Mouse (Mus musculus) heart, postnatal 0 days (tissue): ENCODE measurements around the gene Lipa. TPM values are rescaled to one million over a fixed set of nuclear protein-coding genes. Genes with fewer than 3 reads are reported as not detected.

ENCODE experiments used
- ATAC-seq: fragments of 200-750 bp; cut with Nextera tagmentation; 2 replicates; pipeline ENCODE4 v1.8.0; 2017; ENCODE audit warnings: low read depth, moderate number of reproducible peaks, moderate library complexity; ENCODE audit not compliant: insufficient read depth
- DNase-seq: peaks from one replicate; pipeline ENCODE4 v3.0.0-alpha.2; 2016; ENCODE audit warnings: low spot score
- H3K27ac ChIP-seq: fragments of 300-500 bp; sonication (generic); 2 replicates; pipeline ENCODE4 v1.5.1; 2014; ENCODE audit warnings: low read depth, mild to moderate bottlenecking
- H3K27me3 ChIP-seq: fragments of 300-500 bp; sonication (generic); 2 replicates; pipeline ENCODE4 v1.6.1; 2014; ENCODE audit warnings: low read length, mixed read lengths; ENCODE audit not compliant: control insufficient read depth, insufficient read depth
- H3K36me3 ChIP-seq: fragments of 300-500 bp; sonication (generic); replicated peaks from 2 replicates; pipeline ENCODE4 v1.6.1; 2014; ENCODE audit warnings: low read length, mixed read lengths; ENCODE audit not compliant: control insufficient read depth, insufficient read depth
- H3K4me1 ChIP-seq: fragments of 300-500 bp; sonication (generic); 2 replicates; pipeline ENCODE4 v1.6.1; 2014; ENCODE audit warnings: antibody characterized with exemption; ENCODE audit not compliant: control insufficient read depth, insufficient read depth
- H3K4me2 ChIP-seq: fragments of 300-500 bp; sonication (generic); 2 replicates; pipeline ENCODE4 v1.6.1; 2014; ENCODE audit warnings: low read depth, mild to moderate bottlenecking, low read length, moderate library complexity
- H3K4me3 ChIP-seq: fragments of 300-500 bp; sonication (generic); 2 replicates; pipeline ENCODE4 v1.5.1; 2014; ENCODE audit warnings: low read depth, low read length
- H3K9ac ChIP-seq: fragments of 300-500 bp; sonication (generic); replicated peaks from 2 replicates; pipeline ENCODE4 v1.6.1; 2014; ENCODE audit warnings: low read depth, low read length, mixed read lengths
- H3K9me3 ChIP-seq: fragments of 300-500 bp; sonication (generic); replicated peaks from 2 replicates; pipeline ENCODE4 v1.6.1; 2016; ENCODE audit warnings: low read length; ENCODE audit not compliant: control insufficient read depth
- CTCF ChIP-seq: IDR thresholded peaks from 2 replicates; pipeline ENCODE4 v1.5.1; 2016; ENCODE audit warnings: antibody characterized with exemption, control low read depth, low read depth
- EP300 ChIP-seq: IDR thresholded peaks from 2 replicates; pipeline ENCODE4 v1.6.1; 2016; ENCODE audit warnings: antibody characterized with exemption, low read depth
- WGBS: fragments of 180-500 bp; shearing (Covaris S2); extraction: QIAGEN DNeasy Blood & Tissue Kit; methylation state at CpG from one replicate; pipeline ENCODE4 v1.1.7; 2014; 5-methylcytosine and 5-hydroxymethylcytosine counted together
- polyA plus RNA-seq: library from polyadenylated mRNA; unstranded; fragments of >200 nt; fragmentation: Nextera tagmentation; extraction: Ambion mirVana; gene quantifications from 2 replicates; pipeline ENCODE4 v1.2.1, GENCODE M21; 2015
- total RNA-seq: library from RNA; depleted of rRNA; stranded (reverse); fragments of >200 nt; gene quantifications from 2 replicates; pipeline ENCODE4 v1.2.3, GENCODE M21; 2014; ENCODE audit warnings: low replicate concordance

Gene Lipa
- total and polyA plus RNA-seq, 2 experiments from 2014 or later: 16.8 to 30.2 TPM

GRCm38 (mm10) chr19:34474228-34474990, 52.9 kb downstream of the Lipa start:
- no peak for TF ChIP-seq EP300
- no peak for TF ChIP-seq CTCF
- H3K9me3 ChIP-seq: no peaks in the 10 kb centered on the region
- DNase-seq: no peak
- H3K27ac ChIP-seq: no peak overlapping the region
- peak overlapping the region; percentile 82 for H3K4me2 ChIP-seq
- H3K4me1 ChIP-seq: peaks cover 12% of the 10 kb centered on the region
- H3K9ac ChIP-seq: 0 out of 2 replicates have a peak overlapping the region, but pooled peaks have one; percentile 36
- peak overlapping the region; percentile 48 for H3K4me3 ChIP-seq
- 9% methylated on average over 49 of the region's 49 CpGs for WGBS
- ATAC-seq: no peak; the same call in 1 of the 2 replicates
- no peaks in the 10 kb centered on the region for H3K36me3 ChIP-seq
- H3K27me3 ChIP-seq: peaks cover 30% of the 10 kb centered on the region

GRCm38 (mm10) chr19:34471703-34472102, 55.6 kb downstream of the Lipa start:
- peaks cover 12% of the 10 kb centered on the region for H3K4me1 ChIP-seq
- no peak overlapping the region for H3K27ac ChIP-seq
- no peak overlapping the region for H3K9ac ChIP-seq
- H3K4me2 ChIP-seq: no peak overlapping the region
- no peaks in the 10 kb centered on the region for H3K9me3 ChIP-seq
- no peak for ATAC-seq
- H3K36me3 ChIP-seq: no peaks in the 10 kb centered on the region
- DNase-seq: no peak
- H3K4me3 ChIP-seq: no peak overlapping the region
- TF ChIP-seq EP300 (no peak), CTCF (no peak)
- H3K27me3 ChIP-seq: peaks cover 30% of the 10 kb centered on the region
- WGBS: 80% methylated on average over 2 of the region's 2 CpGs

GRCm38 (mm10) chr19:34468794-34469193, 58.5 kb downstream of the Lipa start:
- H3K4me3 ChIP-seq: no peak overlapping the region
- ATAC-seq: no peak
- H3K9me3 ChIP-seq: no peaks in the 10 kb centered on the region
- TF ChIP-seq CTCF (no peak), EP300 (no peak)
- H3K4me2 ChIP-seq: no peak overlapping the region
- H3K36me3 ChIP-seq: no peaks in the 10 kb centered on the region
- 0 out of 2 replicates have a peak, but pooled peaks cover 8% of the 10 kb centered on the region for H3K27me3 ChIP-seq
- no peak overlapping the region for H3K9ac ChIP-seq
- no peak for DNase-seq
- H3K27ac ChIP-seq: no peak overlapping the region
- 0 out of 2 replicates have a peak, but pooled peaks cover 4% of the 10 kb centered on the region for H3K4me1 ChIP-seq
- WGBS: 44% methylated on average over 3 of the region's 3 CpGs

- 0 out of 2 replicates have a peak, but pooled peaks cover 2% of the 10 kb centered on the region for H3K4me1 ChIP-seq
- no peak for TF ChIP-seq CTCF
- no peak for TF ChIP-seq EP300
- ATAC-seq: no peak
- H3K27ac ChIP-seq: no peak overlapping the region
- H3K4me2 ChIP-seq: no peak overlapping the region
- 60% methylated on average over 6 of the region's 6 CpGs for WGBS
- DNase-seq: no peak
- no peak overlapping the region for H3K9ac ChIP-seq
- no peaks in the 10 kb centered on the region for H3K36me3 ChIP-seq
- no peaks in the 10 kb centered on the region for H3K9me3 ChIP-seq
- H3K4me3 ChIP-seq: no peak overlapping the region
- 0 out of 2 replicates have a peak, but pooled peaks cover 5% of the 10 kb centered on the region for H3K27me3 ChIP-seq
Measured at GRCm38 (mm10) chr19:34468216-34468615, 59.1 kb downstream of the Lipa start.

- ATAC-seq (no peak), DNase-seq (no peak)
- Histone ChIP-seq H3K4me3 (no peak overlapping the region), H3K4me1 (no peaks in the 10 kb centered on the region), H3K9ac (no peak overlapping the region), H3K4me2 (no peak overlapping the region), H3K27me3 (no peaks in the 10 kb centered on the region; the same call in 1 of the 2 replicates), H3K27ac (no peak overlapping the region), H3K9me3 (no peaks in the 10 kb centered on the region), H3K36me3 (no peaks in the 10 kb centered on the region)
- TF ChIP-seq CTCF (no peak), EP300 (no peak)
- 58% methylated on average over 3 of the region's 3 CpGs for WGBS
Measured at GRCm38 (mm10) chr19:34464453-34464852, 62.8 kb downstream of the Lipa start.
